Mouse (Mus musculus): ENCODE results near the gene Adck2.

DNA sequence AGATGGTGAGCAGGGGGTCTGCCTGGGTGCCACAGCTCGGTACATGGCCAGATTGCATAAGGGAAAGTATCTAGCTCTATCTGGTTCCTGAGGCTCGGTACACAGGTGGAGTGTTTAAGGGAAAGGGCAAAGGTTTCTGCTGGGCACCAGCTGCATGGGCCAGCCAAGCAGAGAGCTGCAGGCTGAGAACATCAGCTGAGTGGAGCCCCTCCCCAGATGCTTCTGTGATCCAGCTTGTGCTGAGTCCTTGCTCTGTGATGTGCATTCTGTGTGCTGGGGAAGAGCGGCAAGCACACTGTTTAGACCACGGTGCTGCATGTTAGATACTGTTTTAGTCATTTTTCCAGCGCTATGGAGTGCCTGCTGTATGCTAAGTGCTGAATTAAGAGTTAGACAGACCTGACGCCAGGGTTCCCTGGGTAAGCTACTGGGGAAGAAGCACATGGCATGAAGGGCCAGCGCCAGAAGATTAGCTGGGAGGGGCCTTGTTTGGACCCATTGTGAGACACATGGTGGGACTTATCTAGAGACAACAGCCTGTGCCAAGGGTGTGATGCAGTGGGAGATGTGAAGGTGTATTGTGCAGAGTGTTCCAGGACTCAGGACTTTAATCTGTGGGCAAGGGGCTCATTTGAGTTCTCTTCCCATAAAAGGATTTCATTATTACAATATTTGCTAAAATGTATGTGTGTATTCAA, 7.6 kb downstream of the Adck2 start:
- TF ChIP-seq FLI1 (IDR thresholded peaks at IDR 0.05; ENCODE audit: low read length) (no peak), GATA1 (IDR thresholded peaks at IDR 0.05; ENCODE audit: borderline replicate concordance, low read length) (no peak)
